Mouse (Mus musculus) thymus, postnatal 36 days (tissue): ENCODE measurements around the gene Prdx1.
"Not testable (repeated sequence)": the region's sequence is repeated elsewhere in the genome, so short reads cannot be mapped to it uniquely, and the experiment has no call there.

Experiments used
- DNase-seq, 2 experiments: peaks; one replicate each; pipeline ENCODE4 v3.0.0; 2022; ENCODE audit warnings: mixed read lengths in 2 of 2

Prdx1 gene

GRCm38 (mm10) chr4:116680521-116680920, 4.8 kb upstream of the Prdx1 start:
- not testable (repeated sequence) for DNase-seq

GRCm38 (mm10) chr4:116683957-116684356, 1.4 kb upstream of the Prdx1 start:
- no peak for DNase-seq

- DNase-seq: no peak
Observed at GRCm38 (mm10) chr4:116684665-116685064, 679 bp upstream of the Prdx1 start.

- no peak for DNase-seq
Observed at GRCm38 (mm10) chr4:116687041-116687440, 1.7 kb downstream of the Prdx1 start.

- DNase-seq: no peak
Observed at GRCm38 (mm10) chr4:116689309-116689876, 4.0 kb downstream of the Prdx1 start.

GRCm38 (mm10) chr4:116692146-116692545, 6.8 kb downstream of the Prdx1 start:
- DNase-seq: no peak

- no peak for DNase-seq
Observed at GRCm38 (mm10) chr4:116693785-116694184, 8.4 kb downstream of the Prdx1 start.

GRCm38 (mm10) chr4:116698693-116699342, 13.5 kb downstream of the Prdx1 start:
- DNase-seq: no peak

GRCm38 (mm10) chr4:116700964-116701363, 15.6 kb downstream of the Prdx1 start:
- DNase-seq: no peak

GRCm38 (mm10) chr4:116703804-116704203, 18.5 kb downstream of the Prdx1 start:
- peak; percentile 73 to 80 for DNase-seq

- DNase-seq: no peak
Observed at GRCm38 (mm10) chr4:116707666-116708065, 22.3 kb downstream of the Prdx1 start.

- DNase-seq: peak; percentile 83 to 91
Observed at GRCm38 (mm10) chr4:116708201-116708764, 22.9 kb downstream of the Prdx1 start, which contains the start of the genes Mmachc and Ccdc163. Mmachc (minus strand) TSS chr4:116708406. Ccdc163 (plus strand) TSS chr4:116708509.

- peak in 1 of 2 experiments; percentile 20 for DNase-seq
Observed at GRCm38 (mm10) chr4:116708791-116709390, 23.5 kb downstream of the Prdx1 start.

GRCm38 (mm10) chr4:116710154-116710553, 24.8 kb downstream of the Prdx1 start:
- no peak for DNase-seq

- no peak for DNase-seq
Observed at GRCm38 (mm10) chr4:116712536-116712935, 27.2 kb downstream of the Prdx1 start.

- DNase-seq: peak; percentile 49 to 52
Observed at GRCm38 (mm10) chr4:116719396-116719795, 34.1 kb downstream of the Prdx1 start.

GRCm38 (mm10) chr4:116720343-116721097, 35.2 kb downstream of the Prdx1 start, which contains the start of gene Tesk2:
Tesk2 (plus strand) TSS chr4:116720948.
- peak; percentile 80 to 91 for DNase-seq

GRCm38 (mm10) chr4:116721098-116721628, 35.8 kb downstream of the Prdx1 start:
- no peak for DNase-seq

GRCm38 (mm10) chr4:116722230-116722629, 36.9 kb downstream of the Prdx1 start:
- DNase-seq: no peak

- DNase-seq: no peak
Observed at GRCm38 (mm10) chr4:116725444-116725843, 40.1 kb downstream of the Prdx1 start.

GRCm38 (mm10) chr4:116727401-116727800, 42.1 kb downstream of the Prdx1 start:
- DNase-seq: no peak

GRCm38 (mm10) chr4:116729532-116729931, 44.2 kb downstream of the Prdx1 start:
- DNase-seq: no peak

- no peak for DNase-seq
Observed at GRCm38 (mm10) chr4:116731077-116731476, 45.7 kb downstream of the Prdx1 start.
